Mouse (Mus musculus) stomach, postnatal 0 days (tissue): ENCODE data around the gene Slc25a15.

Source experiments
- CTCF ChIP-seq: IDR thresholded peaks from 2 replicates; pipeline ENCODE4 v1.5.1; 2016; ENCODE audit warnings: antibody characterized with exemption, low read depth, mild to moderate bottlenecking, moderate library complexity
- EP300 ChIP-seq: optimal IDR thresholded peaks from 2 replicates; pipeline ENCODE3; 2016; ENCODE audit warnings: antibody characterized with exemption

- TF ChIP-seq CTCF (0 out of 2 replicates have a peak, but pooled peaks have one; percentile 25), EP300 (no peak)
These were observed 986 bp upstream of the Slc25a15 start for GRCm38 (mm10) chr8:22399285-22399880.
